Mouse (Mus musculus) cerebellum, adult 2 months (tissue): ENCODE data around the gene Rab3il1.

ENCODE experiments used
- CTCF ChIP-seq: fragments of 200-500 bp; IDR thresholded peaks from 2 replicates; pipeline ENCODE4 v1.5.1; 2011; ENCODE audit warnings: low read depth, mild to moderate bottlenecking, control low read depth, low read length, moderate library complexity, borderline replicate concordance; ENCODE audit not compliant: insufficient read depth
- POLR2A ChIP-seq: fragments of 200-500 bp; IDR thresholded peaks from 2 replicates; pipeline ENCODE4 v1.6.1; 2011; ENCODE audit warnings: low read length, control low read depth, borderline replicate concordance; ENCODE audit not compliant: insufficient read depth

DNA sequence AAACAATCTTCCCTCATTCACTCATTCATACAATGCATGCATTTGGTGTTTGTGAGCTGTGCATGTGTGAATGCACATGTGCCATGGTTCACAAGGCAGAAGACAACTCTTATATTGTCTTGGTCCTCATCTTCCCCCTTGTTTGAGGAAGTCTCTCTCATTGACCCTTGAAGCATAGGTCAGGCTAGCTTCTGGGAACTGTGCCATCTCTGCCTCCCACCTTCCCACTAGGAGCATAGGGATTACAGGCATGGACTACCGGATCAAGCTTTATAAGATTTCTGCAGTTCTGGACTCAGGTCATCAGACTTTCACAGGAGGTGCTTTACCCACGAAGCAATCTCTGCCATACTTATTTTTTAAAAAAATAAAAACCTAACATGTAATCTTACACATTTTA, 36.1 kb downstream of the Rab3il1 start:
- no peak for TF ChIP-seq CTCF
- TF ChIP-seq POLR2A: no peak
